Mouse (Mus musculus) intestine, embryonic 16.5 days (tissue): ENCODE data around the gene Klre1. TPM values are rescaled to one million over a fixed set of nuclear protein-coding genes. Genes with fewer than 3 reads are reported as not detected.

Experiments
- ATAC-seq: fragments of 200-750 bp; cut with Nextera tagmentation; 2 replicates; pipeline ENCODE4 v1.8.0; 2017; ENCODE audit warnings: moderate TSS enrichment, moderate library complexity
- H3K27ac ChIP-seq: fragments of 300-500 bp; sonication (generic); 2 replicates; pipeline ENCODE4 v1.5.1; 2014; ENCODE audit warnings: mild to moderate bottlenecking, low read length
- H3K27me3 ChIP-seq: fragments of 300-500 bp; sonication (generic); replicated peaks from 2 replicates; pipeline ENCODE4 v1.6.1; 2014; ENCODE audit warnings: low read length, control low read depth, mixed read lengths; ENCODE audit not compliant: control insufficient read depth, insufficient read depth
- H3K36me3 ChIP-seq: fragments of 300-500 bp; sonication (generic); 2 replicates; pipeline ENCODE4 v1.6.1; 2014; ENCODE audit warnings: low read length, control low read depth; ENCODE audit not compliant: control insufficient read depth, insufficient read depth
- H3K4me1 ChIP-seq: fragments of 300-500 bp; sonication (generic); 2 replicates; pipeline ENCODE4 v1.6.1; 2014; ENCODE audit warnings: low read length, control low read depth, mixed read lengths; ENCODE audit not compliant: control insufficient read depth, insufficient read depth
- H3K4me2 ChIP-seq: fragments of 300-500 bp; sonication (generic); 2 replicates; pipeline ENCODE4 v1.6.1; 2014; ENCODE audit warnings: low read depth, low read length, control low read depth
- H3K4me3 ChIP-seq: fragments of 300-500 bp; sonication (generic); 2 replicates; pipeline ENCODE4 v1.5.1; 2014; ENCODE audit warnings: mild to moderate bottlenecking, low read length
- H3K9ac ChIP-seq: fragments of 300-500 bp; sonication (generic); 2 replicates; pipeline ENCODE4 v1.6.1; 2014; ENCODE audit warnings: low read depth, low read length
- H3K9me3 ChIP-seq: fragments of 300-500 bp; sonication (generic); 2 replicates; pipeline ENCODE4 v1.6.1; 2016; ENCODE audit warnings: low read length, control low read depth; ENCODE audit not compliant: control insufficient read depth
- WGBS: fragments of 180-500 bp; shearing (Covaris S2); extraction: QIAGEN DNeasy Blood & Tissue Kit; methylation state at CpG from one replicate; pipeline ENCODE4 v1.1.7; 2014; 5-methylcytosine and 5-hydroxymethylcytosine counted together
- polyA plus RNA-seq: library from polyadenylated mRNA; unstranded; fragments of >200 nt; fragmentation: Nextera tagmentation; extraction: Ambion mirVana; gene quantifications from 2 replicates; pipeline ENCODE4 v1.2.1, GENCODE M21; 2015

The Klre1 gene
- polyA plus RNA-seq, 1 experiment from 2014 or later: not detected

DNA sequence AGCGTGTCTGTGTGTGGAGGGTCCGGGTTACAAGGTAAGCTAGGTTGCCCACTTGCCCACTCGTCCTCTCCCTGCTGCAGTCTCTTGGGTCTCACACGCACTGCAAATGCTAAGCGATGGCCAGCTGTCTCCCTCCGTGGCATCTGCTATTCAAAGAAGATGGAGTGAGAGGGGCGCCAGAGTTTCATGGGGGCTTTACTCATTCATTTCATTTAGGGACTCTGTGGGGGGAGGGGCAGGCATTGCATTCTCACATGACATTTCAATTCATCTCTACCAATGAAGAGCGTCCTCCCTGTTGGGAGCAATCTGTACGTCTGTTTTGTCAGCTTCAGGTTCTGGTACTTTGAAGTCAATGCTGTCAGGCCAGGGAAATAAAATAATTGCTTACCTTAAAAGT, 35.8 kb upstream of the Klre1 start:
- Histone ChIP-seq H3K27me3 (no peaks in the 10 kb centered on the region), H3K4me3 (no peak overlapping the region), H3K9ac (no peak overlapping the region), H3K36me3 (peaks cover 10% of the 10 kb centered on the region; the same call in 1 of the 2 replicates), H3K4me1 (no peaks in the 10 kb centered on the region), H3K9me3 (no peaks in the 10 kb centered on the region), H3K4me2 (no peak overlapping the region), H3K27ac (no peak overlapping the region)
- 80% methylated on average over 9 of the region's 9 CpGs for WGBS
- ATAC-seq: no peak

- Histone ChIP-seq H3K4me3 (no peak overlapping the region), H3K9ac (no peak overlapping the region), H3K4me2 (no peak overlapping the region), H3K9me3 (no peaks in the 10 kb centered on the region), H3K27me3 (no peaks in the 10 kb centered on the region), H3K4me1 (no peaks in the 10 kb centered on the region), H3K27ac (no peak overlapping the region), H3K36me3 (peaks cover 10% of the 10 kb centered on the region; the same call in 1 of the 2 replicates)
- no peak for ATAC-seq
- WGBS: 90% methylated on average over 3 of the region's 3 CpGs
Measured at GRCm38 (mm10) chr6:129542540-129542939, 35.2 kb upstream of the Klre1 start.

DNA sequence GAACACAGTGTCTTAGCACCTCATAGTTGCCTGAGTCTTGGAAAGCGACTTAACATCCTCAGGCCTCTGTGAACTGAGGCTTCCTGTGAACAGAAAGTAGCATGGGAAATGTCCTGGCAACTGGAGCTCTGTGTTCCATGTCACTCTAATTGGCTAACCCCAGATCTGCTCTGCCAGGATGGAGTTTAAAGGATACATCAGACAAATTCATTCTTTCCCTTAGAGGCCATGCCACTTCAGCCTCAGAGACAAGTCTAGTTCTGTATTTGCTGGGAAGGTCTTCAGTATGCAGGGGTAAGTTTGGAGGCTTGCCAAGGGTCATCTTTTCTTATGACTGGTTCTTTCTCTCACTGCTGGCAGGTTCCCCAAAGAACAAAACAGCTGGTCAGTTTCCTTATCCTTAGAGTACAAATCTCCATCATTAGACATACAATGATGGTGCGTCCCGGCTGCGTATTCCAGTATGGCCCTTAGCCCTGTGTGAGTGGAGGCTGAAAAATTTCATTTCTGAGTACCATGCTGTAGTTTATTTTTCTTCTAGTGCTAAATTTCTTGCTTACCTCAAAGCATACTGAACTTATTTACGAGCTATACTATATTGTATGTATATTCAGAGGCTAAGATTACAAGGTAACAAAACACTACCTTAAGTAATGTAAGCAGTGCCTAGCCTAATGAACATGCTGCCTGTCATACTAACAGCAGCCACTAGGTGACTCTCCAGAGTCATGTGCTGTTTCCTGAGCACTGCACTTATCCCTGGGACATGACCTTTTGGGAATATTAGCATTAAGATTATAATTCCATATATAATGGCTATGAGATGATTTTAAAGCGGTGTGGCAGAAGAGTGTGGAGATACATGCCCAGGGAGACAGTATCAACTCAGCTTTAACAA, 33.7 kb upstream of the Klre1 start:
- peaks cover 4% of the 10 kb centered on the region; the same call in 1 of the 2 replicates for H3K36me3 ChIP-seq
- H3K27ac ChIP-seq: 0 out of 2 replicates have a peak overlapping the region, but pooled peaks have one; percentile 5
- ATAC-seq: peak; percentile 84

DNA sequence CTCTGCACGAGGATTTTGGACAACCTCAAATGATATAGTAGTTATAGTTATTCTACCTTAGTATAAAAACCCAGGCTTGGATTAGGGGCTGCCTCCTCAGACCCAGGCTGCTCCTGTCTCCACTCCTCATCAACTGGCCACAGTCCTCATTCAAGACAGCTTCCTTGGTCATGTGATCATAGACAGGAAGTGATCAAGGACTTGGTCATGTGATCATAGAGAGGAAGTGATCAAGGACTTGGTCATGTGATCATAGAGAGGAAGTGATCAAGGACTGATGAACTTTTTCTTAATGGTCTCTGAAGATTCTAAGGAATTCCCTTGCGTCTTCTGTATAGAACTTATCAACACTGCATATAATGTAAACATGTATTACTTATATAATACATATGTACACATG, 30.4 kb upstream of the Klre1 start:
- 87% methylated on average over 2 of the region's 2 CpGs for WGBS
- Histone ChIP-seq H3K4me2 (no peak overlapping the region), H3K36me3 (no peaks in the 10 kb centered on the region), H3K9me3 (no peaks in the 10 kb centered on the region), H3K4me3 (no peak overlapping the region), H3K9ac (no peak overlapping the region), H3K4me1 (no peaks in the 10 kb centered on the region), H3K27ac (no peak overlapping the region), H3K27me3 (no peaks in the 10 kb centered on the region)
- ATAC-seq: no peak

More for the DNA sequence above, 33.7 kb upstream of the Klre1 start:
- 48% methylated on average over 6 of the region's 6 CpGs for WGBS
- no peak overlapping the region for H3K9ac ChIP-seq
- no peaks in the 10 kb centered on the region for H3K9me3 ChIP-seq
- no peaks in the 10 kb centered on the region for H3K4me1 ChIP-seq
- H3K4me2 ChIP-seq: no peak overlapping the region
- no peak overlapping the region for H3K4me3 ChIP-seq
- no peaks in the 10 kb centered on the region for H3K27me3 ChIP-seq

- Histone ChIP-seq H3K4me2 (no peak overlapping the region), H3K27ac (no peak overlapping the region), H3K9ac (no peak overlapping the region), H3K4me3 (no peak overlapping the region), H3K27me3 (no peaks in the 10 kb centered on the region), H3K9me3 (no peaks in the 10 kb centered on the region), H3K4me1 (no peaks in the 10 kb centered on the region), H3K36me3 (no peaks in the 10 kb centered on the region)
- 61% methylated on average over 3 of the region's 3 CpGs for WGBS
- ATAC-seq: no peak
Measured at GRCm38 (mm10) chr6:129548009-129548408, 29.7 kb upstream of the Klre1 start.

DNA sequence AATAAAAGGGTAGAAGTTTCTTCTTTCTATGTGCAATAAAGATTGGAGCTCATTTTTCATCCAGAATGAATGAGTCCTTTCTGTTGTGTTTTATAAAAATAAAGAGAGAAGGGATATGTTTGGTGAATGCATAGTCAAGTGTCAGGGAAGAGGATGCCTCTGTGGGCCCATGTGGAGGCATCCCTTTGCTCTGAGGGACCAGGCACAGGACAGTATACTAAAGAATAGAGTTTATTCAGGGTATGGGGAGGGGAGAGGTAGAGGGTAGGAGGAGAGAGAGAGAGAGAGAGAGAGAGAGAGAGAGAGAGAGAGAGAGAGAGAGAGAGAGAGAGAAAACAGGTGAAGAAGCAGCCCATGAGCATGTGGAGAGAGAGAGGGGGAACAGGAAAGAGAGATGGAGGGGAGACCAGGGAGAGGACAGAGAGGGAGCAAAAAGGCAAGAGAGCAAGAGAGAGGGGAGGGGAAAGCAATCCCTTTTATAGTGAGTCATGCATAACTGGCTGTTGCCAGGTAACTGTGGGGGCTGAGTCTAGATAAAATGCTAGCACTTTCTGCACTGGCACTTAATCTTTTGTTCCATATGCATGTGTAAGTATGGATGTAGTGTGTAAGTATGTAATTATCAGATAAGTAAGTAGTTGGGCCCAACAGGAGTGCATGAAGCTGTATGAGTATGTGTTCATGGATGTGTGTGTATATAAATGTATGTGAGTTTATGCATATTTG, 20.2 kb upstream of the Klre1 start:
- no peaks in the 10 kb centered on the region for H3K9me3 ChIP-seq
- no peak overlapping the region for H3K4me3 ChIP-seq
- no peaks in the 10 kb centered on the region for H3K27me3 ChIP-seq
- no peaks in the 10 kb centered on the region for H3K4me1 ChIP-seq
- H3K27ac ChIP-seq: no peak overlapping the region
- H3K36me3 ChIP-seq: no peaks in the 10 kb centered on the region
- ATAC-seq: peak; percentile 70
- no peak overlapping the region for H3K9ac ChIP-seq
- no peak overlapping the region for H3K4me2 ChIP-seq

GRCm38 (mm10) chr6:129558946-129559640, 18.6 kb upstream of the Klre1 start:
- H3K9me3 ChIP-seq: no peaks in the 10 kb centered on the region
- no peaks in the 10 kb centered on the region for H3K27me3 ChIP-seq
- no peaks in the 10 kb centered on the region for H3K36me3 ChIP-seq
- no peak overlapping the region for H3K4me3 ChIP-seq
- no peaks in the 10 kb centered on the region for H3K4me1 ChIP-seq
- H3K9ac ChIP-seq: no peak overlapping the region
- no peak overlapping the region for H3K27ac ChIP-seq
- 16% methylated on average over 12 of the region's 12 CpGs for WGBS
- ATAC-seq: peak; percentile 92
- H3K4me2 ChIP-seq: no peak overlapping the region

DNA sequence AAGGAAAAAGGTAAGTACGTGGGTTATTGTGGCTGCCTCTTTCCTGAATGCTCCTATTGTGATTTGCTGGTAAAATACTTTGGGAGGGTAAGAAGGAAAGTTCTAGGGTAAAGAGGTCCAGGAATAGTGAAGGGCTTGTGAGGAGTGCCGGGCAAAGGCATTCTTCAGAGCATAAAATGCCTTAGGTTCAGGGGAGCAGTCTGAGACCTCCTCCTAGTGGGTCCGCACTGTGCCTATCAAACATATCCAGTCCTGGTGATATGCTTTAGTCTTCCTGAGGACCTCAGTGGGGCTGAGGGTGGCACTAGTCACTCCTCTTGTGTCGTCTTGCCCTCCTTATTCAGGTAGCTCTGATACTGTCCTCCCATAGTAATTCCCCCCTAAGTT, 18.1 kb upstream of the Klre1 start:
- Histone ChIP-seq H3K9ac (no peak overlapping the region), H3K4me3 (no peak overlapping the region), H3K9me3 (no peaks in the 10 kb centered on the region), H3K36me3 (no peaks in the 10 kb centered on the region), H3K27me3 (no peaks in the 10 kb centered on the region), H3K27ac (no peak overlapping the region), H3K4me1 (no peaks in the 10 kb centered on the region), H3K4me2 (no peak overlapping the region)
- WGBS: 55% methylated on average over 4 of the region's 4 CpGs
- ATAC-seq: no peak

GRCm38 (mm10) chr6:129565257-129565656, 12.4 kb upstream of the Klre1 start:
- Histone ChIP-seq H3K36me3 (no peaks in the 10 kb centered on the region), H3K9me3 (no peaks in the 10 kb centered on the region), H3K9ac (no peak overlapping the region), H3K4me2 (no peak overlapping the region), H3K27ac (no peak overlapping the region), H3K4me1 (no peaks in the 10 kb centered on the region), H3K27me3 (no peaks in the 10 kb centered on the region), H3K4me3 (no peak overlapping the region)
- no peak for ATAC-seq
- WGBS: 66% methylated on average over 2 of the region's 2 CpGs
